Mouse (Mus musculus) frontal cortex, postnatal 14 days (tissue): Measurements from ENCODE around the gene Psg16.
"Not testable (repeated sequence)": the region's sequence is repeated elsewhere in the genome, so short reads cannot be mapped to it uniquely, and the experiment has no call there.

Experiments used
- DNase-seq, 2 experiments: peaks; one replicate each; pipeline ENCODE4 v3.0.0; 2022; ENCODE audit warnings: low spot score in 2 of 2

The Psg16 gene

GRCm38 (mm10) chr7:17090058-17090585 lies 16.3 kb downstream of the Psg16 start:
- DNase-seq, result no peak

GRCm38 (mm10) chr7:17091280-17091679 lies 17.4 kb downstream of the Psg16 start:
- DNase-seq, result no peak

GRCm38 (mm10) chr7:17101631-17102030 lies 27.8 kb downstream of the Psg16 start:
- not testable (repeated sequence) for DNase-seq

- DNase-seq, result no peak
Observed at GRCm38 (mm10) chr7:17135307-17135706, 61.5 kb downstream of the Psg16 start.

GRCm38 (mm10) chr7:17149931-17150330 lies 76.1 kb downstream of the Psg16 start, which contains the start of gene Ceacam3:
Ceacam3 (plus strand) TSS chr7:17150282.
- DNase-seq, result no peak

GRCm38 (mm10) chr7:17155634-17156033 lies 81.8 kb downstream of the Psg16 start:
- no peak for DNase-seq

- DNase-seq, result no peak
Observed at GRCm38 (mm10) chr7:17156885-17157677, 83.2 kb downstream of the Psg16 start.

GRCm38 (mm10) chr7:17159011-17159410 lies 85.2 kb downstream of the Psg16 start:
- no peak for DNase-seq

- DNase-seq, result no peak
Observed at GRCm38 (mm10) chr7:17171827-17172226, 98.0 kb downstream of the Psg16 start.
